Mouse (Mus musculus) brain, embryonic 18.5 days (tissue): ENCODE data around the gene Rnf223.
"Not testable (repeated sequence)": the region's sequence is repeated elsewhere in the genome, so short reads cannot be mapped to it uniquely, and the experiment has no call there.

Experiments
- DNase-seq: peaks from one replicate; pipeline ENCODE4 v3.0.0-alpha.2; 2012; ENCODE audit warnings: low read depth, low spot score

Gene Rnf223

DNA sequence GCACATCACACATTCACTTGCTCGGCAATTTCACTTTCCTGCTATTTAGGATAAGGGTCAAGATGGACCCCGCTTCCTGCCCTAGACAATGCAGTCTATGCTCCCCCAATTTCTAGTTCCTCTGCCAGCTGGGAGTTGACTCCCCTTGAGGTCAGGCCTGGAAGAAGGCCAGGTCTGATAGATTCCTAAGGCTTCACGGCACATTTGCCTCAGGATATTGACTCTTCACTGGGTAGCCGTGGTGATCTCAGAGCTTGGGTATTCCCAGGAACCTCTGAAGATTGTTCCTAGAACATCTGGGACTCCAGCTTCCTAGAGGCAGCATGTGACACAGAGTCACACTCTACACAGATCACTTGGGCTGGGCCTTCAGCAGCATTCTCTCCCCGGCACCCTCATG is 1.6 kb upstream of the Rnf223 start:
- no peak for DNase-seq

- DNase-seq: no peak
Observed at GRCm38 (mm10) chr4:156130940-156131339, 627 bp downstream of the Rnf223 start.

- DNase-seq: no peak
Observed at GRCm38 (mm10) chr4:156133334-156133733, 3.0 kb downstream of the Rnf223 start.

DNA sequence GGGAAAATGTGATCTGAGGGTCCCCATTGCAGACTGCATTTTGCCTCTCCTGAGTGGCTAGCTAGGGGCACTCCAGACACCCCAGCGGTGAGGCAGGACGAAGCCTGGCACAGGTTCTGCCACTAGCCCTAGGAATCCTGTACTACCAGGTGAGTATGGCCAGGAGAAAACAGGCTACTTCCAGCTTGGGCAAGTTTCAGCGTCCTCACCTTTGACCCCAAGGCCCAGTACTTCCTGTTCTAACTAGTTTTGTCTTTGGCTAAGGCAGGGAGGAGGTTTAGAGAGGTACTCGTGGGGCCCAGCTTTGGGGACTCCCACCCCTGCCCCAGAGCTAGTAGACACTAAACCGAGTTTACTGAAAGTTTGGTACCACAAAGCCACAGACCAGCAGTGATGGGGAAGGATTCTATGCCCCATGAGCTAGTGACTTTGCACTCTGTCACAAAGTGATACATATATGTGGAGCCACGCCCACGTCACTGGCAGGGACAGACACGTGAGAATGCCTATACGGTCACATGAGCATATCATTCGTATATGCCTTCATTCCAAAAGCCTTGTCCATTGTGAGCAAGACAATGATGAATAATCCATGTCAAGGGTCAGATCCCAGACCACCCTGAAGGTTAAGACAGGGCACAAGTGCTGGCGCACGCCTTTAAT is 3.8 kb downstream of the Rnf223 start:
- no peak for DNase-seq

GRCm38 (mm10) chr4:156135112-156135511 is 4.8 kb downstream of the Rnf223 start:
- no peak for DNase-seq

GRCm38 (mm10) chr4:156135801-156136200 is 5.5 kb downstream of the Rnf223 start:
- no peak for DNase-seq

- DNase-seq: no peak
Observed at GRCm38 (mm10) chr4:156136285-156137100, 6.2 kb downstream of the Rnf223 start.

DNA sequence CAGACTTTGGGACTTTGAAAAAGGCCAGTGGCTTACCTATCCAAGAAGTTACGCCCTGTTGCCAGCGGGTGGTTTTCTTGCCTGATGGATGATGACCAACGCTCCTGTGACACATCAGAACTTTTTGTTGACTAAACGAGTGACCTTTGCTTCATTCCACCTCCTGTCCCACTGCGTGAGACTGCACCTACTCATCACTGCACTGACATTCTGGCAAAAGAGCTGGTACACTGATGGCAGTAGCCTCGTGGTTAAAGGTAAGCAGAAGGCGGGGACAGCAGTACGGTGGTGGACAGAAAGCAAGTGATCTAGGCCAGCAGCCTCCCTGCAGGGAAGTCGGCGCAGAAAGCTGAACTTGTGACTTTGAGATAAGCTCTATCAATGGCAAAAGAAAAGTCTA is 20.6 kb downstream of the Rnf223 start:
- DNase-seq: not testable (repeated sequence)

GRCm38 (mm10) chr4:156154771-156155170 is 24.5 kb downstream of the Rnf223 start:
- DNase-seq: no peak

DNA sequence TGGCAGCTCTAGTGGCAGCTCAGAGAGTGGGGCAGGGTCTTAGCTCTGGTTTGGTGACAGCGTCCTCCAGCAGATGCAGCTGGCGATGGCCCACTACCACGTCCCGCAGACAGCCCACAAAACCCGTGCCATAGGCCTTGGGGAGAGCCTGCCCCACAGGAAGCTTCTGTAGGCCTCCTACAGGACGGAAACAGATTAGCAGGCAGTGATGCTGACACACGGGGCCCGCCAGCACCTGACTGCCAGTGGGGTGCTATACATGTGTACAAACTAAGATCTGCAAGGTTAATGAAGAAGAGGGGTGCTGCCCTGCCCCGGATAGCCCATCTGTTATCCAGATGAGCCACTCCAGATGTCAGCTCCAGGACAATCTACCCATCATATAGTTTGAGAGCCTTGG is 36.2 kb downstream of the Rnf223 start:
- no peak for DNase-seq

- DNase-seq: no peak
Observed at GRCm38 (mm10) chr4:156168611-156169010, 38.3 kb downstream of the Rnf223 start.

DNA sequence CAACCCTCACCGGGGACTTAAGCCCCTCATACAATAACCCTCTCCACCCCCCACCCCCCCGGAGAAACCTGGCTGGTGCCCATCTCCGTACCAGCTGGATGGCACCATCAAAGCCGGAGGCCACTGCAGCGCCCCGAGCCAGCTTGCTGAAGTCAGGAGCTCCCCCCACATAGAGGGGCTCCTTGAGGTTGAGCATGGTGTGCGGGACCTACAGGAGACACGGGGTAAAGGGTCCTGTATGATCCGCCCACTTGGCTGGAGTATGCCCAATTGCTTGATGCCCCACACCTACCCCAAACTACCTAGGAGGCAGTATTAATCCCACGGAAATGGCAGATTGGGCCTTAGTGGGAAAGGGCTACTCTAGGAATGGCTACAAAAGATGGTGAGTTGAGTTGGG is 38.8 kb downstream of the Rnf223 start:
- DNase-seq: no peak

DNA sequence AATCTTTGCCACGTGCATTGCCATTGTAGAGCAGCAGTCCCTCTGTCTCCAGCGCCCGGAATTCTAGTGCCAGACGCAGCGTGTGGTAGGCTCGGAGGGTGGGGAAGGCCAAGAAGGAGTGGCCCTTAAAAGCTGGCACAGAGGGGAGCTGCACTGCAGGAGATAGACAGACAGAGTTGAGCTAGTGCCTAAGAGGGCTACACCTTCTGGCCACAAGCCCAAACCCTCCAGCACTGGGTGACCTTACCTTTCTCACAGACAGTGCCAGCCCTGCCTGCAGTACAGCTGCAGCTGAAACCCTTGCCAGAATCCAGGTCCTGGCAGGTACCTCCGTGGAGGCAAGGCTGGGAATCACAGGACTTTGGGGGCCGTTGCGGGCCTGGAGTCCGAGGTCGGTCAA is 41.5 kb downstream of the Rnf223 start:
- DNase-seq: no peak

GRCm38 (mm10) chr4:156177630-156178029 is 47.3 kb downstream of the Rnf223 start:
- no peak for DNase-seq
